Mouse (Mus musculus) layer of hippocampus, adult 18-20 months (tissue): ENCODE measurements at regions not wholly inside any gene's neighbourhood (a gene's known extent, or its start where the extent isn't known, plus 50 kb on each side); places are given as distances from the start of the nearest gene placed in this dataset.

Experiments
- DNase-seq, 2 experiments: peaks; one replicate each; pipeline ENCODE4 v3.0.0; 2022; ENCODE audit warnings: low spot score in 2 of 2

DNA sequence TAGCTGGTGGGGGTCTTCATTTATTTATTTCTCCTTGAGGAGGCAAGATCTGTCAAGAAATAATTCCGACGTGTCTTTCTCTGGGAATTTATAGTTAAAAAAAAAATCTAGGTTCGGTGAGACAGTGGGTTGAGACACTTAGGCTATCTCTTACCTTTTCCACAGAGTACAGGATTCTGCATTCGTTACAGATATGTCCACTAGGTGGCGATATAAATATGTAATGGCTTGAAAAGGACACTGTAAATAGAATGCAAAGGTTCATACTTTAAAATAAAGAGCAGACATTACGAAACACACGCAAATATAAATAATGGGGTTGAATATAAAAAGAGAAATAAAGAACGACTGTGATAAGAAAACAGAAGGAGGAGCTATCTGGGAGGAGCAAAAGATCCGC lies 517.5 kb downstream of the Cps1 start:
- DNase-seq, result peak in 1 of 2 experiments; percentile 48

DNA sequence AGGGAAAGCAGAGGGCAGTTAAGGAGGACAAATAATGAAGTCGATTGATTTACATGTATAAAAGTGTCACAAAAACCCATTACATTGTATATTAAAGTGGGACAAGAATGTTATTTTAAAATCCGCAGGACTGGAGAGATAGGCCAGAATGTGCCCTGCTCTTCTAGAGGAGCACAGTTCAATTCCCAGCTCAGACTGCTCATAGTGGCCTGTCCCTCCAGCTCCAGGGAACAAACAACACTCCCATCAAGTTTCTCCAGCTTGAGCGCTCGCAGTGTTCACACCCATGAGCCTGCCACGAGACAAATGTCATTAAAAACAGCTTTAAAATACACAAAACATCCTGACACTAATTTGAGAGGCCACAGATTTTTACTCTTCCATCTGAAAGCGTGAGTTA lies 517.9 kb downstream of the Cps1 start:
- no peak for DNase-seq

DNA sequence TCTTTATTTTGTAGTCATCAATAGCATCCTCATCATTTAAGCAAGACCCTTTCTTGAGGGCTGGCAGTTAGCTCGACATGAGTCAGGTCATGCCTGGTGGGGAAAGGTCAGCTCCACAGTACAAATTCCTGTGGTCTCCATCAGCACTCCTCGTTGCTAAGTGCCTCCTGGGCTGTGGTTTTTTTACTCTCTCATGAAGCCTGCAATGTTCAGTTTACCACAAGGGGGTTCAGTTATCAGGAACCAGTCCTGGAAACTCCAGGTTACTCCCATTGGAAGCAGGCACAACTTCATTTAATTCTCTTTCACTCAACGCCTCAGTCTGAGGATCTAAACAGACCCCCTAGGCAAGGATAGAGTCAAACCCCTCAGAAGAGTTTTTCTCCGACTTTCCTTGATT lies 520.8 kb downstream of the Cps1 start:
- no peak for DNase-seq
